Mouse (Mus musculus): ENCODE measurements around the gene Dpf2.

The Dpf2 gene

GRCm38 (mm10) chr19:5862335-5863085, 50.3 kb downstream of the Dpf2 start:
- DNase-seq (ENCODE audit: low spot score), result no peak

DNA sequence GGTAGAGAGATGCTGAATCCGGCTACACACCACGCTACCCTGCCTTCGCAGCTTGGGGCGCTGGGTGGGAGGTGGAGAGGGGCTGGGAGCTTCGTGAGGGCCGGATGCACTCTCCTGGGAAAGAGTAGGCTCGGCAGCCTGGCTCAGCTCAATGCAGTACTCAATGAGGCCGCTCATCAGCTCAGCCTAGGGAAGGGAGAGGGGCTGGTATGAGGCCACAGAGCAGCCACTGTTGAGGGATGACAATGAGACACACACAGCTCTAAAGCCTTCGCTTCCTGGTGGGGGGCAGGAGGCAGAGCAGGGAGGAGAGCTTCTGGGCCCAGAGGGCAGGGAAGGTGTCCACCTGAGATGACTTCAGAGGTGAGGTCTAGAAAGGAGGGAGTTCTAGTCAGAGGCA, 56.2 kb downstream of the Dpf2 start:
- DNase-seq (ENCODE audit: low spot score), result no peak

GRCm38 (mm10) chr19:5852035-5852722, 60.6 kb downstream of the Dpf2 start:
- no peak for DNase-seq (ENCODE audit: low spot score)

DNA sequence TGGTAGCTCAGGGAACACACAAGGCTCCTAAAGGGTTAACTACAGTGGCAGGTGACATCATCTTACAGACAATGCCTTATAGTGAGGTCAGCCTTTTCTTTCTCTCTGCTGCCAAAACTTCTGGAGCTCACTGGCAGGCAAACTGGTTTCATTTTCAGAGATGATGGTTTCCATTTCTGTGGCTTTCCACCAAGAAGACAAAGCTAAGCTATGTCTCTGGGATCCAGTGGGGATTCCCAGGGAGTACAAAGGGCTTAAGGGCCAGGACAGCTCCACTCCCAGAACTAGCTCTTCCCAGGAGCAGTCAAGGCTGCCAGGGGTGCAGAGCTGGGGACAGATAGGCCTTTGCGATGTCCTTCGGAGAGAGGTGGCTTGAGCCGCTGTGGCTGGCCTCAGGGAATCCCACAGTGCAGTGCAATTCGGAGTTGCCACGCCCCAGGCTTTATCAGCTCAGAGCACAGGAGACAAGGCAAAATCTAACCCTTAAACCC, 61.3 kb downstream of the Dpf2 start:
- DNase-seq (ENCODE audit: low spot score), result no peak

- no peak for DNase-seq (ENCODE audit: low spot score)
These were observed 62.0 kb downstream of the Dpf2 start for GRCm38 (mm10) chr19:5850860-5851259.

DNA sequence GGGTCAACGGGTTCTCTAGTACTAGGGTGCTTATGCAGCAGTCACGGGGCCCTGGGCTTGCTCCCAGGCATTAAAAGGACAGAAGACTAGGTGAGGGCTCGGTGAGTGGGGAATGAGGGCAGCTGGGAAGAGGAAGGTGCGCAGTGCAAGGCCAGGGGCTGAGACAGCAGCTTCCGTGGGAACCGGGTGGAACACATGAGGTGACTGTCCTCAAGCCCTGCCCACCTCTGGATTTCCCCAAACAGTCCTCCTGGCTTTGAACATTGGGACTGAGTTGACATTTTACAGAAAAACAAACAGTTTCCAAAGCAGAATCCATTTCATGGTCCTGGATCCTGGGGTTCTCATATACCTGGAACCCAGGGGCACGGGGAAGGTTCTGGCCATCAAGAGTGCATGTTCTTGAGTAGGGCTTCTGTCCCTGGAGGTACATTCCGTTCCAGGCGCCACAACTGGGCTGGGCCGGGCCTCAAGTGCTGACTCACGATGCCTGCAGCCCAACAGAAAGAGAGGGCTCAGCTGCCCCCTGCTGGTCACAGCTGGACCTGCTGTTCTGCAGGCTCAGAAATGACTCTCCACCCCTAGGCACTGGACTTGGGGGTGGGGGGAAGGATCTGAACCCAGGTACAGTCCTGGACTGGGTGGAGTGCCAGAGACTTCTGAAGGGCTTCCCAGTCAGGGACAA, 62.8 kb downstream of the Dpf2 start:
- DNase-seq (ENCODE audit: low spot score), result peak; percentile 93

DNA sequence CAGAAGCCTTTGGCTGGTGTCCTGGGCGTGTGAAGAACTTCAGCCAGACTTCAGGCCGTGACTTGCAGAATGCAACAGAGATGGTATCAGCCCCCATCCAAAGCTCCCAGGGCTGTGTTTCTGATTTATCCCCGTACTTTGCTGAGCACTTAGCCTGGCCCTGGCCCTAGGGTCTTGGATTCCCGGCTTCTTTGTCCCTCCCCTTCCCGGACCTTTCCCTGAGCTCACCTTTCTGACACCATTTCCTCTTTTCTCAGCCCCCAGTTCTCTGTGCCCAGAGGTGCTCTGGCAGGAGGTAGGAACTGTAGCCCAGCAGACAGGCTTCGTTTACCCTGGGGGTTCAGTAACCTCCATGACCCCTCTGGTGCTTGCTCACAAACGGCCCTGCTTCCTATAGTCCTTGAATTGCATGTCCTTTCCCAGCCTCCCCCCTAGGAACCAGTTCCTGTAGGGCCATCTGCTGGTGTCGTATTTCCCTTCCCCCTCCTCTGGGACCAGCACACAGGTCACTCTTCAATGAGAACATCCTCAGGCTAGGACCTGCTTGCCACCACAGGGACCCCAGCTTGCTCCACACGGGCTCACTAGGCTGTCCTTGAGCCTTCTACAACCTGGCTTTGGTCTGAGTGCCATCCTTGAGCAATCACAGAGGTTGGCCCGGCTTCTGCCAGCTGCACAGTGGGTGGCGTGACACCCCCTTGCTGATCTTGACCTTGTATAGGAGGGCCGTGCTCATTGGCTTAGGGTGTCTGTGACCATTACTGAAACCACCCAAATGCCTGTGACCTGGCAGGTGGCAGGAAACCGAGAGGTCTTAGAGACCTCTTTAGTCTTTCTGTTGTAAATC, 63.8 kb downstream of the Dpf2 start:
- DNase-seq (ENCODE audit: low spot score), result peak; percentile 65

DNA sequence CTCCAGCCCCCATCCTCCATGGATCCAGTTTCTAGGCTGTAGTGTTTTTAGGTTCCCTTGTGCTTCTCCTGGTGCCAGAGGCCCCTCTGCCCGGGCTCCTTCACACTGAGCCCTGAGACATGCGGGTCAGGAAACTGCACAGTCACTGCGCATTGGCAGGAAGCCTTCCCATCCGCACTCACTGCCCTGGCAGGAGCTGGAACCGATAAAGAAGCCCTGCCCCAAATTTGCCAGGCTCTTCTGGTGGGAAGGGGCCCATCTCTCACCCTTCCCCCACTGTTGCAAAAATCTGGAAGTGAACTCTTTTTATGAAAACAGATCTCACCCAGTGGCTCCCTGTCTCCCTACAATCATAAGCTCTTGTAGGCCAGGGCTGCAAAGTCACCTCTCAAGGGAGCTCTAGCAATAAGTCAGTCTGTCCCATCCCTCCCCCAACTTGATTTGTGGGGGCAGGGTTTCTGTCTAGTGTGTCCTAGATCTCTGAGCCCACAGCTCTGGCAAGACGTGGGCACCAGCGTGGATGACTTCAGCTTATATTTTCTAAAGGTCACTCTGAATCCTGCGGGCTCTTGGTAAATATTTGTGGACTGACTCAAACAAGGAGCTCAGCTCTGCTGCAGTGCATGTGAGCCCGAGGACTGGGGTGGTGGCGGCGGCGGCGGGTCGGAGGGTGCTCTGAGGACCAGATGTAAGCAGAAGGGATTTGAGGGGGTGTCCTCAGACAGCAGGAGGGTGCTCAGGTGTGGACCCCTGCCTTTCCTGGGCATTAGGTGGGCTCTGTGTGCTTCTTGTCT, 64.6 kb downstream of the Dpf2 start:
- DNase-seq (ENCODE audit: low spot score), result peak; percentile 30

DNA sequence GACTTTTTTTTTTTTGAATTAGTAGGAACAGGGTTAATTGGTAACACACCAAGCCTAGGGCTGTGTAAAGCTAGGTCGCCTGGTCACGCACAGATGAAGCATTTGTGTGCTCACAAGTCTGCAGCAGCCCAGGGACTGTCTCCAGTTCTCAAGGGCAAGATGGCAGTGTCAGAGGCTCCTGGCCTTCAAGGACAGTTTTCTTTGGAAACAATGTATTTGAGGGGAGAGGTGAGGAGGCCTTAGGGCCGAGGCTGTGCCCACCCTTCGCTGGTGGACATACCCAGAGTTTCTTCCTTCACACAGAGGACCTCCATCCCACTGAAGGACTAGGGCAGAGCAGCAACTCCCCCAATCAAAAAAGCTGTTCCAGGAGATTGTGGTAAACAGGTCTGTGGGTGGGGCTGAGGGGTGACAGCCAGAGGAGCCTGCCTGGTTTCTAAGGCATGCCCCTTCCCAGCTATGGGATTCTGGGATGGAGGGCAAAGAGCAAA, 65.5 kb downstream of the Dpf2 start:
- DNase-seq (ENCODE audit: low spot score), result peak; percentile 42

DNA sequence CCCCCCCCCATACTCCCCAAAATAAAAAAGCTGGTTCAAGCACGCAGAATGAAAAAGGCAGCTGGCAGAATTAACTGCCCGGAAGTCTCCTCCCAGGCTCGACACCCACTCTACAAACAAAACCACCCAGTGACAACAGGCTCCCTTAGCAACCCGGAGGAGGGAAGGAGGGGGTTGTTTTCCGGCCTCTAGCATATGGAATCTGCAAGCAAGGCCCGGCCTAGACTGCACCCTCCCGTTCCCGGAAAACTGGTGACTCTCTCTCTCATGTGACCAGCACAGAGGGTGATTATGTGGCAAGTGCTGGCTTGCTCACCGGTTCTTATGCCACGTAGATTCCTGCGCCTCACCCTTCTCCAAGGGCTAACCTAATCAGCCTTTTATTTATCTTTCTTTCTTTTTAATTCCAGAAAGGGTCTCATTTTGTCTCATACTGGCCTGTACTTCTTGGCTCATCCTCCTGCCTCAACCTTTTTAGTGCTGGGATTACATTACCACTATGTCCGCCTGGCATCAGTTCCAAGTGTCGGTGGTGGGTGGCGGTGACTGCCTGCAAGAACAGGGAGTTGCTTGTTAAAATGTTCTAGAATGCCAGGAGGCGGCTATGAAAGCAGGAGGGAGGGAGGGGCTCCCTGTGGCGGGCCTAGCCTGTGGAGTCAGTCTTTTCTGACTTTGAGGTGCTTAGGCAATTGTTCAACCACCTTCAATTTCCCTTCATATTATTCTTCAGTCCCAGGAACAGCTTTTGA, 66.1 kb downstream of the Dpf2 start:
- DNase-seq (ENCODE audit: low spot score), result peak; percentile 94

All from embryo, embryonic 10.5 days (tissue).